Mouse (Mus musculus) liver, postnatal 0 days (tissue): ENCODE data around the gene Fgb. TPM values are rescaled to one million over a fixed set of nuclear protein-coding genes. Genes with fewer than 3 reads are reported as not detected.

Experiments used
- ATAC-seq: fragments of 200-750 bp; cut with Nextera tagmentation; 2 replicates; pipeline ENCODE4 v1.8.0; 2017; ENCODE audit warnings: mild to moderate bottlenecking, moderate library complexity
- DNase-seq: peaks from one replicate; pipeline ENCODE4 v3.0.0-alpha.2; 2016
- H3K27ac ChIP-seq: fragments of 300-500 bp; sonication (generic); 2 replicates; pipeline ENCODE4 v1.5.1; 2014; ENCODE audit warnings: antibody characterized with exemption, moderate library complexity, mild to moderate bottlenecking, low read depth
- H3K27me3 ChIP-seq: fragments of 300-500 bp; sonication (generic); 2 replicates; pipeline ENCODE4 v1.6.1; 2014; ENCODE audit warnings: low read length, control low read depth, mixed read lengths; ENCODE audit not compliant: insufficient read depth
- H3K36me3 ChIP-seq: fragments of 300-500 bp; sonication (generic); replicated peaks from 2 replicates; pipeline ENCODE4 v1.6.1; 2014; ENCODE audit warnings: mild to moderate bottlenecking, control low read depth, low read length, moderate library complexity, mixed read lengths; ENCODE audit not compliant: insufficient read depth
- H3K4me1 ChIP-seq: fragments of 300-500 bp; sonication (generic); 2 replicates; pipeline ENCODE4 v1.6.1; 2014; ENCODE audit warnings: antibody characterized with exemption, mild to moderate bottlenecking, control low read depth; ENCODE audit not compliant: insufficient read depth
- H3K4me2 ChIP-seq: fragments of 300-500 bp; sonication (generic); 2 replicates; pipeline ENCODE4 v1.6.1; 2014; ENCODE audit warnings: low read depth, mild to moderate bottlenecking, low read length, moderate library complexity, mixed read lengths
- H3K4me3 ChIP-seq: fragments of 300-500 bp; sonication (generic); 2 replicates; pipeline ENCODE4 v1.5.1; 2014; ENCODE audit warnings: low read depth, low read length
- H3K9ac ChIP-seq: fragments of 300-500 bp; sonication (generic); replicated peaks from 2 replicates; pipeline ENCODE4 v1.6.1; 2014; ENCODE audit warnings: mild to moderate bottlenecking, moderate library complexity
- H3K9me3 ChIP-seq: fragments of 300-500 bp; sonication (generic); 2 replicates; pipeline ENCODE4 v1.6.1; 2016; ENCODE audit warnings: mild to moderate bottlenecking, control low read depth, low read length, mixed read lengths
- CTCF ChIP-seq: sonication (generic); IDR thresholded peaks from 2 replicates; pipeline ENCODE4 v1.5.1; 2016; ENCODE audit warnings: antibody characterized with exemption, low read depth
- EP300 ChIP-seq: IDR thresholded peaks from 2 replicates; pipeline ENCODE4 v1.6.1; 2016; ENCODE audit warnings: antibody characterized with exemption, low read depth, mild to moderate bottlenecking
- WGBS: fragments of 180-500 bp; shearing (Covaris S2); extraction: QIAGEN DNeasy Blood & Tissue Kit; methylation state at CpG from one replicate; pipeline ENCODE4 v1.1.7; 2014; ENCODE audit not compliant: insufficient replicate concordance; 5-methylcytosine and 5-hydroxymethylcytosine counted together
- polyA plus RNA-seq: library from polyadenylated mRNA; unstranded; fragments of >200 nt; fragmentation: Nextera tagmentation; extraction: Ambion mirVana; gene quantifications from 2 replicates; pipeline ENCODE4 v1.2.1, GENCODE M21; 2015

Gene Fgb
- polyA plus RNA-seq, 1 experiment from 2014 or later, result 2,723 TPM

DNA sequence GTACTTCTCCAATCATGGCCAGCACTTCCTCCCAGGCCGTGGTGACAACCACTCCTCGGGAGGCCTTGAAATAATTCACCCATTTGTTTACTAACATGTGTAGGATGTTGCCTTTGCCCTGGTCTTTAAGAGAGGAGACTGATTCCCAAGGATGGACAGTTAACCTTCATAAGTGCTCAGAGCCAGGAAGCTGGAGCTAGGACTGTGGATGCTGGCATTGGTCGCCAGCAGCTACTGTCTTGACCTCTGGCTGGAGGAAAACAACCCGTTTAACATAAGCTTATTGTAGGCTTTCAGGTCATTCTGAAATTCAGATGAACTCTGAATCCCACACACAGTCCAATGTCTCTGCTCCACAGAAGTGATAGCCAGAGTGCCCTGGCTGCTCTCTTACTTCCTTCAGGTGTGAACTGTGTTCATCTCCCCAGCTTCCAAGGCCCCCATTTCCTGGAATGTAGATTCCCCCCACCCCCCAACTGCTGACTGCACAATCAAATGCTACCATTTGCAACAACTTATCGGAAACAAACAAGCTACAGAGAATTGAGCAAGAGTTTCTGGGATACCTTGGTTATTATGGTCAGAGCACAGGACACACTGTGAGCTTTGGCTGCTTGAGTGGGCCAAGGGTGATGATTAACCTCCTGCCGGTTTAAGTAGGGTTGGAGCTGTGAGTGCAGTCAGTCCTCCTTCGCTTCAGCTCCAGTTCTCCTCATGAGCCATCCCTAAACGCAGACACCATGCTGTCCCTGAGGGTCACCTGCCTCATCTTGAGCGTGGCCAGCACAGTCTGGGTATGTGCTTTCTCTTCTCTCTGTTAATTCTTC lies 24.0 kb downstream of the Fgb start, which contains the start of gene Fga:
TSS of gene Fga (plus strand) at position 602 of the 827 bp plus-strand sequence.
- TF ChIP-seq EP300 (peak; percentile 88), CTCF (no peak)
- Histone ChIP-seq H3K4me1 (no peaks in the 10 kb centered on the region; the same call in 1 of the 2 replicates), H3K4me3 (peak within 1 kb of the TSS; percentile 47), H3K9me3 (no peaks in the 10 kb centered on the region), H3K9ac (peak within 1 kb of the TSS; percentile 67), H3K36me3 (no peaks in the 10 kb centered on the region), H3K27ac (peak within 1 kb of the TSS; percentile 93), H3K27me3 (no peaks in the 10 kb centered on the region), H3K4me2 (peak within 1 kb of the TSS; percentile 42)
- WGBS, result 51% methylated on average over 9 of the region's 9 CpGs
- DNase-seq (peak; percentile 70), ATAC-seq (peak; percentile 96)

DNA sequence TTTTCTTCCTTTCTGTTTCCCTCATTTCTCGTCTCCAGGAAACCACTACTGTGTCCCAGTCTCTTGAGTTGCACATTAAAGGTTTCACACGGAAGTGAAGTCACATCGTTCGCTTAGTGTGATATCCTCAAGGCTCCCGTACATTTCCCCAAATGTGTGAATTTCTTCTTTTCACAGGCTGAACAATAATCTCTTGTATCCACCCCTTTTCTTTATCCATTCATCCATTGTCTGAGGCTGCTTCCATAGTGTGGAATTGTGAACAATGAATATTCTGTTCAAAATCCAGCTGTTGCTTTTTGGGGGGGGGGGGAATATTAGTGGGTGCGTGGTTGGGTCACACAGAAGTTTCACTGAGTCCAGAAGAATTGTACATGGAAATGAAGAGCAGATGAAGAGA lies 24.6 kb downstream of the Fgb start:
- H3K27me3 ChIP-seq, result no peaks in the 10 kb centered on the region
- ATAC-seq, result no peak
- no peaks in the 10 kb centered on the region for H3K36me3 ChIP-seq
- peak overlapping the region; percentile 42; the same call in 1 of the 2 replicates for H3K4me2 ChIP-seq
- 69% methylated on average over 6 of the region's 6 CpGs for WGBS
- no peak overlapping the region for H3K4me3 ChIP-seq
- H3K9ac ChIP-seq, result no peak overlapping the region
- H3K27ac ChIP-seq, result peak overlapping the region; percentile 93
- no peaks in the 10 kb centered on the region for H3K9me3 ChIP-seq
- no peak for DNase-seq
- no peaks in the 10 kb centered on the region; the same call in 1 of the 2 replicates for H3K4me1 ChIP-seq
- no peak for TF ChIP-seq CTCF
- TF ChIP-seq EP300, result no peak

- Histone ChIP-seq H3K4me2 (0 out of 2 replicates have a peak overlapping the region, but pooled peaks have one; percentile 18), H3K4me1 (no peaks in the 10 kb centered on the region; the same call in 1 of the 2 replicates), H3K27ac (peak overlapping the region; percentile 83), H3K4me3 (no peak overlapping the region), H3K9ac (no peak overlapping the region), H3K27me3 (no peaks in the 10 kb centered on the region), H3K36me3 (no peaks in the 10 kb centered on the region), H3K9me3 (no peaks in the 10 kb centered on the region)
- TF ChIP-seq CTCF (no peak), EP300 (no peak)
- WGBS, result 71% methylated on average over 5 of the region's 5 CpGs
- ATAC-seq (no peak), DNase-seq (no peak)
Measured at GRCm38 (mm10) chr3:83021176-83021575, 28.5 kb downstream of the Fgb start.

GRCm38 (mm10) chr3:83020387-83020786 lies 29.3 kb downstream of the Fgb start:
- no peaks in the 10 kb centered on the region; the same call in 1 of the 2 replicates for H3K4me1 ChIP-seq
- no peaks in the 10 kb centered on the region for H3K9me3 ChIP-seq
- DNase-seq (no peak), ATAC-seq (peak; percentile 92)
- H3K36me3 ChIP-seq, result no peaks in the 10 kb centered on the region
- 55% methylated on average over 2 of the region's 2 CpGs for WGBS
- peak overlapping the region; percentile 85 for H3K27ac ChIP-seq
- no peak overlapping the region for H3K4me3 ChIP-seq
- H3K4me2 ChIP-seq, result 0 out of 2 replicates have a peak overlapping the region, but pooled peaks have one; percentile 18
- TF ChIP-seq EP300 (peak; percentile 74), CTCF (no peak)
- no peaks in the 10 kb centered on the region for H3K27me3 ChIP-seq
- no peak overlapping the region for H3K9ac ChIP-seq

DNA sequence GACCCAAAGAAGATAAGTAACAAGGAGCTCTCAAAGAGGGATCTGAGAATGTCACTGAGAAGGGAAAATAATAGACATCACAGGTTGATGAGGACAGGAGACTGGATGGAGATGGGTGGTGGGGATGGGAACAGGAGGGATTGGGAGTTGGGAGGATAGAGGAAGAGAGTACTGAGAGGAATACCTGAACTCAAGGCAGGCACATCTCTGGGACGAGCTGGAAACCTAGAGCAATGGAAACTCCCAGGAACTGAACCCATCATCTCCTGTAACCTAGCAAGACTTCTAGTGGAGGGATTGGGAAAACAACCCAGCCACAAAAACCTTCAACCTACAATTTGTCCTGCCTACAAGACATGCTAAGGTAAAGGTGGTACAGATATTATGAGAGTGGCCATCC lies 33.4 kb downstream of the Fgb start:
- 48% methylated on average over 1 of the region's 1 CpGs for WGBS
- ATAC-seq, result peak; percentile 5; the same call in 1 of the 2 replicates

GRCm38 (mm10) chr3:83013951-83014350 lies 35.7 kb downstream of the Fgb start:
- peak overlapping the region; percentile 66; the same call in 1 of the 2 replicates for H3K4me2 ChIP-seq
- H3K4me1 ChIP-seq, result no peaks in the 10 kb centered on the region
- H3K27me3 ChIP-seq, result no peaks in the 10 kb centered on the region
- no peaks in the 10 kb centered on the region; the same call in 1 of the 2 replicates for H3K36me3 ChIP-seq
- WGBS, result 74% methylated on average over 10 of the region's 10 CpGs
- H3K9me3 ChIP-seq, result no peaks in the 10 kb centered on the region
- H3K4me3 ChIP-seq, result 0 out of 2 replicates have a peak overlapping the region, but pooled peaks have one; percentile 49
- no peak overlapping the region for H3K9ac ChIP-seq
- no peak for ATAC-seq
- TF ChIP-seq CTCF (no peak), EP300 (no peak)
- no peak for DNase-seq
- H3K27ac ChIP-seq, result no peak overlapping the region

More for the DNA sequence above, 33.4 kb downstream of the Fgb start:
- no peak for DNase-seq
- H3K27me3 ChIP-seq, result no peaks in the 10 kb centered on the region
- H3K4me3 ChIP-seq, result no peak overlapping the region
- TF ChIP-seq EP300, result no peak
- no peaks in the 10 kb centered on the region for H3K9me3 ChIP-seq
- H3K36me3 ChIP-seq, result no peaks in the 10 kb centered on the region; the same call in 1 of the 2 replicates
- H3K27ac ChIP-seq, result peak overlapping the region; percentile 51
- no peak overlapping the region for H3K9ac ChIP-seq
- no peaks in the 10 kb centered on the region for H3K4me1 ChIP-seq
- no peak overlapping the region for H3K4me2 ChIP-seq
